Mouse (Mus musculus): Measurements from ENCODE around the gene Micall1. TPM values are rescaled to one million over a fixed set of nuclear protein-coding genes. Genes with fewer than 3 reads are reported as not detected.

The Micall1 gene
- polyA plus RNA-seq, 1 experiment from 2014 or later: 12.7 TPM

GRCm38 (mm10) chr15:79095483-79095882, 13.2 kb upstream of the Micall1 start:
- Histone ChIP-seq H3K9me3 (replicated peaks; ENCODE audit: control insufficient read depth, low read length, poor library complexity, severe bottlenecking) (no peaks in the 10 kb centered on the region), H3K9ac (ENCODE audit: low read depth, low read length) (no peak overlapping the region), H3K27me3 (ENCODE audit: control insufficient read depth, insufficient read depth, low read depth, low read length) (no peaks in the 10 kb centered on the region), H3K36me3 (ENCODE audit: control insufficient read depth, insufficient read depth, low read length) (peaks cover 37% of the 10 kb centered on the region), H3K4me2 (ENCODE audit: low read length) (no peak overlapping the region), H3K4me3 (ENCODE audit: low read depth, low read length) (no peak overlapping the region), H3K27ac (ENCODE audit: low read length) (no peak overlapping the region), H3K4me1 (ENCODE audit: control insufficient read depth, insufficient read depth, low read length) (no peaks in the 10 kb centered on the region)
- ATAC-seq: no peak
- 83% methylated on average over 5 of the region's 5 CpGs for WGBS

DNA sequence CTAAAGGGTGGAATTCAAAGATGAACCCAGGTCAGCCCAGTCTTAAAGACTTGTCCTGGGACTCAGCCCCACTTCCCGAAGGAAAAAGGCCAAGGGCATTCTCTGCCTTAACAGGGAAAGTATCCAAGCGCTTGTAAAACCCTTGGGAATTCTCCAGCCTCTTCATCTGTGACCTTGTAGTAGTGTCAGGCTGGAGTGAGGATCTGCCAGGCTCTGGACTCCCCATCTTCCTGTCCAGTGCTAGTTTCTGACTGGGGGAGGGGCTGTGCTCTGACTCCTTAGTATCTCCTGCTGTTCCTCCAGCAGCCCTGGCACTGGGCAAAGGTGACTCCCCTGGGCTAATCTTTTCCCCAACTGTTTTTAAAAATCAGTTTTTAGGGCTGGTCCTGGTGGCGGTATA, 12.1 kb upstream of the Micall1 start:
- H3K9me3 ChIP-seq (replicated peaks; ENCODE audit: control insufficient read depth, low read length, poor library complexity, severe bottlenecking): no peaks in the 10 kb centered on the region
- no peak overlapping the region for H3K4me2 ChIP-seq (ENCODE audit: low read length)
- H3K4me3 ChIP-seq (ENCODE audit: low read depth, low read length): no peak overlapping the region
- no peaks in the 10 kb centered on the region for H3K4me1 ChIP-seq (ENCODE audit: control insufficient read depth, insufficient read depth, low read length)
- no peak overlapping the region for H3K27ac ChIP-seq (ENCODE audit: low read length)
- no peaks in the 10 kb centered on the region for H3K27me3 ChIP-seq (ENCODE audit: control insufficient read depth, insufficient read depth, low read depth, low read length)
- peaks cover 27% of the 10 kb centered on the region for H3K36me3 ChIP-seq (ENCODE audit: control insufficient read depth, insufficient read depth, low read length)
- WGBS: 73% methylated on average over 3 of the region's 3 CpGs
- H3K9ac ChIP-seq (ENCODE audit: low read depth, low read length): no peak overlapping the region
- no peak for ATAC-seq

GRCm38 (mm10) chr15:79097135-79097534, 11.6 kb upstream of the Micall1 start:
- ATAC-seq: no peak
- 51% methylated on average over 2 of the region's 2 CpGs for WGBS

DNA sequence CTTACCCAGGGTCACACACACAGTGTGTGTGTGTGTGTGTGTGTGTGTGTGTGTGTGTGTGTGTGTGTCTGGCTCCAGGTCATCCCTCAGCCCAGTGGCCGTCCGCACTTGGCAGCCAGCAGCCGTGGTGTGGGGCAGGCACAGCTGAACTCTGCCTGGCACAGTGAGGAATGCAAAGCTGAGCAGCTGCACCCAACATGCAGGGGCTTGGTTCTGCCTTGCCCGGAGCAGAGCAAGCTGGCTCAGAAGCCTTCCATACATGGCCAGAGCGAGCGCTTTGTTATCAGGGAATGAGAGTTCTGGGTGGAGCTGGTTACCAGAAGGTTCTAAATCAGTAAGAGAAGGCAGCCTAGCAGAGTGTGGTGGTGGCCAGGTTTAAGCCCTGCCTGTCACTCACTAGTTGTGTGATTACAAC, 11.1 kb upstream of the Micall1 start:
- peaks cover 22% of the 10 kb centered on the region for H3K36me3 ChIP-seq (ENCODE audit: control insufficient read depth, insufficient read depth, low read length)
- H3K4me2 ChIP-seq (ENCODE audit: low read length): no peak overlapping the region
- ATAC-seq: no peak
- 53% methylated on average over 6 of the region's 6 CpGs for WGBS
- no peak overlapping the region for H3K9ac ChIP-seq (ENCODE audit: low read depth, low read length)
- no peaks in the 10 kb centered on the region for H3K9me3 ChIP-seq (replicated peaks; ENCODE audit: control insufficient read depth, low read length, poor library complexity, severe bottlenecking)
- no peaks in the 10 kb centered on the region for H3K27me3 ChIP-seq (ENCODE audit: control insufficient read depth, insufficient read depth, low read depth, low read length)
- H3K4me3 ChIP-seq (ENCODE audit: low read depth, low read length): no peak overlapping the region
- H3K27ac ChIP-seq (ENCODE audit: low read length): no peak overlapping the region
- H3K4me1 ChIP-seq (ENCODE audit: control insufficient read depth, insufficient read depth, low read length): no peaks in the 10 kb centered on the region

More at GRCm38 (mm10) chr15:79097135-79097534, 11.6 kb upstream of the Micall1 start:
- Histone ChIP-seq H3K4me3 (ENCODE audit: low read depth, low read length) (no peak overlapping the region), H3K9ac (ENCODE audit: low read depth, low read length) (no peak overlapping the region), H3K27me3 (ENCODE audit: control insufficient read depth, insufficient read depth, low read depth, low read length) (no peaks in the 10 kb centered on the region), H3K36me3 (ENCODE audit: control insufficient read depth, insufficient read depth, low read length) (peaks cover 26% of the 10 kb centered on the region), H3K27ac (ENCODE audit: low read length) (no peak overlapping the region), H3K9me3 (replicated peaks; ENCODE audit: control insufficient read depth, low read length, poor library complexity, severe bottlenecking) (no peaks in the 10 kb centered on the region), H3K4me2 (ENCODE audit: low read length) (no peak overlapping the region), H3K4me1 (ENCODE audit: control insufficient read depth, insufficient read depth, low read length) (no peaks in the 10 kb centered on the region)

DNA sequence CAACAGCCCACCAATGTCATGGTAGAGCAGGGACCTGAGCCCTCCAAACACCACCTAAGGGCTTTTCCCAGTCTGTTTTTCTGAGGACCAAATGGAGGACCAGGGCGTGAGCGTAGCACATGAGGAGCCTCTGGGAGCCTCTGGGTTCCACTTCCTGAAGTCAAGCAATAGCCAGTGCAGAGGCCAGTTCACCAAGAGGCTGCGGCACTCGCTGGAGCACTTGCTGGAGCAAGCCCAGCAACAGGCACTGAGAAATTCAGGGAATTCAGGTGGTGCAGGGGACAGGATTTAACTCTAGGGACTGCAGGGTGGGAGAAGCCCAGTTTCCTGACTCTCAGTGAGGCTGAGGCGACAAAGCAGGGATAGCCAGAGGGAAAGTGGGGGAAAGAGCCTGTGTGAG, 10.5 kb upstream of the Micall1 start:
- Histone ChIP-seq H3K36me3 (ENCODE audit: control insufficient read depth, insufficient read depth, low read length) (peaks cover 16% of the 10 kb centered on the region), H3K4me1 (ENCODE audit: control insufficient read depth, insufficient read depth, low read length) (no peaks in the 10 kb centered on the region), H3K9me3 (replicated peaks; ENCODE audit: control insufficient read depth, low read length, poor library complexity, severe bottlenecking) (no peaks in the 10 kb centered on the region), H3K4me3 (ENCODE audit: low read depth, low read length) (no peak overlapping the region), H3K27ac (ENCODE audit: low read length) (no peak overlapping the region), H3K9ac (ENCODE audit: low read depth, low read length) (no peak overlapping the region), H3K4me2 (ENCODE audit: low read length) (no peak overlapping the region), H3K27me3 (ENCODE audit: control insufficient read depth, insufficient read depth, low read depth, low read length) (no peaks in the 10 kb centered on the region)
- ATAC-seq: no peak
- 70% methylated on average over 5 of the region's 5 CpGs for WGBS

DNA sequence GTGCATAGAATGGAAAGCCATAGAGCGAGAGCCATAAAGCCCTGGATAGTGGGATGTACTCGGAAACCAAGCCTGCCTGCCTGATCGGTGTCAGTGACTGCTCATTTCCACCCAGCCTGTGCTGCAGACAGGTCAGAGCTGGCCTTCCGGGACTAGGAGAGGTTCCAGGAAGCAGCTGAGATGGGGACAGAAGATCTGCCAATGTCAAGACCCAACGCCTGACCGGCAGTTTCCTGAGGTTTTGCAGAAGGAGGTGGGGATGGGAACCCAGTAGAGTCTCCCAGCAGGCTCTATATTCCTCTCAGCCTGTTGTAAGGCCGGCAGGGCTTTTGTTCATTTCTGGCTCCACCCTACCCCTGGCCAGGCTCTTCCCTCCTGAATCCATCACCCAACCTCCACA, 9.8 kb upstream of the Micall1 start:
- Histone ChIP-seq H3K27me3 (ENCODE audit: control insufficient read depth, insufficient read depth, low read depth, low read length) (no peaks in the 10 kb centered on the region), H3K9me3 (replicated peaks; ENCODE audit: control insufficient read depth, low read length, poor library complexity, severe bottlenecking) (no peaks in the 10 kb centered on the region), H3K27ac (ENCODE audit: low read length) (no peak overlapping the region), H3K9ac (ENCODE audit: low read depth, low read length) (no peak overlapping the region), H3K4me2 (ENCODE audit: low read length) (no peak overlapping the region), H3K4me3 (ENCODE audit: low read depth, low read length) (no peak overlapping the region), H3K4me1 (ENCODE audit: control insufficient read depth, insufficient read depth, low read length) (no peaks in the 10 kb centered on the region), H3K36me3 (ENCODE audit: control insufficient read depth, insufficient read depth, low read length) (peaks cover 10% of the 10 kb centered on the region)
- 58% methylated on average over 7 of the region's 7 CpGs for WGBS
- no peak for ATAC-seq

DNA sequence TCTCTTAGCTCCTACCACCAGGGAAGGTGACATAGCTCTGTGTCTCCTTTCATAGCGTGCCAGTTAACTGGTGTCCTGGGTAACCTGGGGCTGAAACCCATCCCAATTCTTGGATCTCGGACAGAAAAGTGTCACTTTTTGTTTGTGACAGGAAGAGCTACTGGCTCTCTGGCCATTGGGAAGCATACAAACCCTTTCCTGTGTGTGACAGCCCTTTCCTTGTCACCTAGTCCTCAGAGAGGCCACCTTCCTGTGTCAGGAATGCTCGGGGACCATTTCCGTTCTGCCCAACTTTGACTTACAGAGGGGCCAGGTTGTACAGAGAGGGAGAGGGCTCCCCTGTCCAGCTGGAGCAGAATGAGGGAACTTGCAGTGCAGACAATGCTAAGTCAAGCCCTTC, 9.2 kb upstream of the Micall1 start:
- H3K4me2 ChIP-seq (ENCODE audit: low read length): no peak overlapping the region
- no peak overlapping the region for H3K9ac ChIP-seq (ENCODE audit: low read depth, low read length)
- no peaks in the 10 kb centered on the region for H3K4me1 ChIP-seq (ENCODE audit: control insufficient read depth, insufficient read depth, low read length)
- H3K27ac ChIP-seq (ENCODE audit: low read length): no peak overlapping the region
- no peak overlapping the region for H3K4me3 ChIP-seq (ENCODE audit: low read depth, low read length)
- WGBS: 60% methylated on average over 4 of the region's 4 CpGs
- H3K9me3 ChIP-seq (replicated peaks; ENCODE audit: control insufficient read depth, low read length, poor library complexity, severe bottlenecking): no peaks in the 10 kb centered on the region
- no peak for ATAC-seq
- peaks cover 4% of the 10 kb centered on the region for H3K36me3 ChIP-seq (ENCODE audit: control insufficient read depth, insufficient read depth, low read length)
- no peaks in the 10 kb centered on the region for H3K27me3 ChIP-seq (ENCODE audit: control insufficient read depth, insufficient read depth, low read depth, low read length)

DNA sequence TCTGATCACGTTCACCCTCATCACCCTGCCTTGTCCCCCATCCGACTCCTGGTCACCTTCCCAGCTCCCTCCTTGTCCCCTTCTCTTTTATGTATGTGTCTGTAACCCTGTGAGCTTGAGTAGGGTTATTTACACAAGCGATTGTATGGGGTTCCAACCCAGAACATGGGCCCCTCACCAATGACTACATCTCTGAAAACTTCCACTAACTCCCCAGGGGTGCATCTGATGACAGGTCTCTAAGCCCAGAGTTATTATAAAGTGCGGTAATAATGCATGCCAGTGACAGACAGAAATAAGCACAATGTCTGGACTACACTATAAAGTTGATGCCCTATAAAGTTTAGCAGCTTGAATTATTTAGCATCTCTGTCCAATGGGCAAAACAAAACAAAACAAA, 8.3 kb upstream of the Micall1 start:
- Histone ChIP-seq H3K4me3 (ENCODE audit: low read depth, low read length) (no peak overlapping the region), H3K9ac (ENCODE audit: low read depth, low read length) (no peak overlapping the region), H3K4me2 (ENCODE audit: low read length) (no peak overlapping the region), H3K27ac (ENCODE audit: low read length) (no peak overlapping the region), H3K9me3 (replicated peaks; ENCODE audit: control insufficient read depth, low read length, poor library complexity, severe bottlenecking) (no peaks in the 10 kb centered on the region), H3K4me1 (ENCODE audit: control insufficient read depth, insufficient read depth, low read length) (no peaks in the 10 kb centered on the region), H3K36me3 (ENCODE audit: control insufficient read depth, insufficient read depth, low read length) (peaks cover 3% of the 10 kb centered on the region; the same call in 1 of the 2 replicates), H3K27me3 (ENCODE audit: control insufficient read depth, insufficient read depth, low read depth, low read length) (no peaks in the 10 kb centered on the region)
- ATAC-seq: no peak
- WGBS: 80% methylated on average over 4 of the region's 4 CpGs

- H3K27ac ChIP-seq (ENCODE audit: low read length): no peak overlapping the region
- no peaks in the 10 kb centered on the region for H3K4me1 ChIP-seq (ENCODE audit: control insufficient read depth, insufficient read depth, low read length)
- H3K4me2 ChIP-seq (ENCODE audit: low read length): no peak overlapping the region
- no peaks in the 10 kb centered on the region for H3K27me3 ChIP-seq (ENCODE audit: control insufficient read depth, insufficient read depth, low read depth, low read length)
- H3K9ac ChIP-seq (ENCODE audit: low read depth, low read length): no peak overlapping the region
- no peaks in the 10 kb centered on the region for H3K36me3 ChIP-seq (ENCODE audit: control insufficient read depth, insufficient read depth, low read length)
- ATAC-seq: no peak
- H3K4me3 ChIP-seq (ENCODE audit: low read depth, low read length): no peak overlapping the region
- H3K9me3 ChIP-seq (replicated peaks; ENCODE audit: control insufficient read depth, low read length, poor library complexity, severe bottlenecking): no peaks in the 10 kb centered on the region
Measured at GRCm38 (mm10) chr15:79101531-79101930, 7.2 kb upstream of the Micall1 start.

- ATAC-seq: no peak
- Histone ChIP-seq H3K9ac (ENCODE audit: low read depth, low read length) (no peak overlapping the region), H3K36me3 (ENCODE audit: control insufficient read depth, insufficient read depth, low read length) (no peaks in the 10 kb centered on the region), H3K4me3 (ENCODE audit: low read depth, low read length) (no peak overlapping the region), H3K4me1 (ENCODE audit: control insufficient read depth, insufficient read depth, low read length) (peaks cover 4% of the 10 kb centered on the region), H3K9me3 (replicated peaks; ENCODE audit: control insufficient read depth, low read length, poor library complexity, severe bottlenecking) (no peaks in the 10 kb centered on the region), H3K27me3 (ENCODE audit: control insufficient read depth, insufficient read depth, low read depth, low read length) (no peaks in the 10 kb centered on the region), H3K27ac (ENCODE audit: low read length) (no peak overlapping the region), H3K4me2 (ENCODE audit: low read length) (no peak overlapping the region)
- 68% methylated on average over 10 of the region's 10 CpGs for WGBS
Measured at GRCm38 (mm10) chr15:79103264-79103663, 5.4 kb upstream of the Micall1 start.
